Mouse (Mus musculus) liver, embryonic 14.5 days (tissue): ENCODE results near the gene Man1a2. TPM values are rescaled to one million over a fixed set of nuclear protein-coding genes. Genes with fewer than 3 reads are reported as not detected.

ENCODE experiments used
- ATAC-seq: fragments of 200-750 bp; cut with Nextera tagmentation; 2 replicates; pipeline ENCODE4 v1.8.0; 2017; ENCODE audit warnings: moderate number of reproducible peaks, mild to moderate bottlenecking, moderate library complexity; ENCODE audit not compliant: insufficient read depth
- DNase-seq, 3 experiments: peaks; one replicate each; pipeline ENCODE4 v3.0.0-alpha.2; 2012 to 2013; ENCODE audit warnings: low read depth in 3 of 3, low spot score in 3 of 3
- H3K27ac ChIP-seq: fragments of 300-500 bp; sonication (generic); 2 replicates; pipeline ENCODE4 v1.5.1; 2014; ENCODE audit warnings: moderate library complexity, mild to moderate bottlenecking, control low read depth, inconsistent platforms
- H3K27me3 ChIP-seq: fragments of 300-500 bp; sonication (generic); 2 replicates; pipeline ENCODE4 v1.6.1; 2014; ENCODE audit warnings: mild to moderate bottlenecking, low read length, moderate library complexity; ENCODE audit not compliant: control insufficient read depth, insufficient read depth
- H3K36me3 ChIP-seq: fragments of 300-500 bp; sonication (generic); replicated peaks from 2 replicates; pipeline ENCODE4 v1.6.1; 2014; ENCODE audit warnings: low read depth; ENCODE audit not compliant: control insufficient read depth, insufficient read depth
- H3K4me1 ChIP-seq, 2 experiments: fragments of 200-500 bp in 1 of 2; fragments of 300-500 bp in 1 of 2; sonication (generic) in 1 of 2; replicated peaks; 2 replicates each; pipeline ENCODE4 v1.6.1; 2012 to 2014; ENCODE audit warnings: antibody characterized with exemption in 1 of 2, inconsistent platforms in 1 of 2, low read length in 1 of 2; ENCODE audit not compliant: control insufficient read depth in 2 of 2, insufficient read depth in 2 of 2
- H3K4me2 ChIP-seq: fragments of 300-500 bp; sonication (generic); 2 replicates; pipeline ENCODE4 v1.6.1; 2014; ENCODE audit warnings: low read depth, mild to moderate bottlenecking, control low read depth, moderate library complexity
- H3K4me3 ChIP-seq, 2 experiments: fragments of 200-500 bp in 1 of 2; fragments of 300-500 bp in 1 of 2; sonication (generic) in 1 of 2; 2 replicates each; pipeline ENCODE4 v1.5.1; 2012 to 2014; ENCODE audit warnings: low read depth in 2 of 2, low read length in 2 of 2, mild to moderate bottlenecking in 2 of 2, control low read depth in 1 of 2, inconsistent platforms in 1 of 2, moderate library complexity in 1 of 2; ENCODE audit not compliant: insufficient read depth in 1 of 2
- H3K9ac ChIP-seq: fragments of 300-500 bp; sonication (generic); replicated peaks from 2 replicates; pipeline ENCODE4 v1.6.1; 2014; ENCODE audit warnings: mild to moderate bottlenecking, control low read depth, moderate library complexity
- H3K9me3 ChIP-seq: fragments of 300-500 bp; sonication (generic); 2 replicates; pipeline ENCODE4 v1.6.1; 2016; ENCODE audit warnings: low read length, mixed read lengths; ENCODE audit not compliant: control insufficient read depth
- CTCF ChIP-seq: IDR thresholded peaks from 2 replicates; pipeline ENCODE4 v1.5.1; 2016; ENCODE audit warnings: antibody characterized with exemption, low read depth, control low read depth
- EP300 ChIP-seq: IDR thresholded peaks from 2 replicates; pipeline ENCODE4 v1.6.1; 2016; ENCODE audit warnings: antibody characterized with exemption, low read depth
- WGBS: fragments of 180-500 bp; shearing (Covaris S2); extraction: QIAGEN DNeasy Blood & Tissue Kit; methylation state at CpG from one replicate; pipeline ENCODE4 v1.1.7; 2014; ENCODE audit not compliant: insufficient replicate concordance; 5-methylcytosine and 5-hydroxymethylcytosine counted together
- polyA plus RNA-seq, 2 experiments: library from polyadenylated mRNA; depleted of rRNA in 1 of 2; stranded (reverse) in 1 of 2; unstranded in 1 of 2; fragments of >200 nt; fragmentation: Nextera tagmentation in 1 of 2; extraction: Ambion mirVana in 1 of 2; gene quantifications; 2 replicates each; pipeline versions ENCODE4 v1.2.1 to v1.2.3; 2012 to 2014

Man1a2 gene
- polyA plus RNA-seq, 2 experiments: 3.7 to 27.9 TPM

GRCm38 (mm10) chr3:100681448-100682092 lies 3.7 kb downstream of the Man1a2 start:
- Histone ChIP-seq H3K4me1 (peaks cover 9 to 22% of the 10 kb centered on the region in 2 experiments), H3K4me3 (peak overlapping the region; percentile 45 to 98), H3K36me3 (no peaks in the 10 kb centered on the region), H3K9ac (peak overlapping the region; percentile 53), H3K27ac (no peak overlapping the region; the same call in 1 of the 2 replicates), H3K27me3 (no peaks in the 10 kb centered on the region), H3K4me2 (peak overlapping the region; percentile 92), H3K9me3 (no peaks in the 10 kb centered on the region)
- DNase-seq (no peak), ATAC-seq (no peak)
- WGBS: 30% methylated on average over 11 of the region's 11 CpGs
- TF ChIP-seq CTCF: no peak
- no peak for TF ChIP-seq EP300

- Histone ChIP-seq H3K36me3 (no peaks in the 10 kb centered on the region), H3K27ac (no peak overlapping the region), H3K4me2 (no peak overlapping the region), H3K4me1 (peaks cover 7 to 18% of the 10 kb centered on the region in 2 experiments), H3K9ac (no peak overlapping the region), H3K4me3 (no peak overlapping the region), H3K9me3 (no peaks in the 10 kb centered on the region), H3K27me3 (no peaks in the 10 kb centered on the region)
- no peak for TF ChIP-seq CTCF
- no peak for TF ChIP-seq EP300
- DNase-seq: no peak
- 85% methylated on average over 2 of the region's 2 CpGs for WGBS
- ATAC-seq: no peak
Measured at GRCm38 (mm10) chr3:100680226-100680625, 5.1 kb downstream of the Man1a2 start.

GRCm38 (mm10) chr3:100678951-100679570 lies 6.2 kb downstream of the Man1a2 start:
- ATAC-seq (no peak), DNase-seq (no peak)
- Histone ChIP-seq H3K4me2 (no peak overlapping the region), H3K36me3 (no peaks in the 10 kb centered on the region), H3K27me3 (no peaks in the 10 kb centered on the region), H3K27ac (no peak overlapping the region), H3K4me3 (no peak overlapping the region), H3K9ac (no peak overlapping the region), H3K9me3 (no peaks in the 10 kb centered on the region), H3K4me1 (peaks cover 7 to 18% of the 10 kb centered on the region in 2 experiments)
- TF ChIP-seq EP300: no peak
- TF ChIP-seq CTCF: no peak
- 65% methylated on average over 6 of the region's 6 CpGs for WGBS

- Histone ChIP-seq H3K27ac (no peak overlapping the region), H3K9ac (no peak overlapping the region), H3K27me3 (no peaks in the 10 kb centered on the region), H3K4me1 (peaks cover 0 to 7% of the 10 kb centered on the region in 2 experiments; a peak in 2 of 4 replicates), H3K4me3 (no peak overlapping the region), H3K4me2 (no peak overlapping the region), H3K36me3 (no peaks in the 10 kb centered on the region), H3K9me3 (no peaks in the 10 kb centered on the region)
- DNase-seq (no peak), ATAC-seq (no peak)
- 41% methylated on average over 4 of the region's 4 CpGs for WGBS
- TF ChIP-seq EP300 (no peak), CTCF (no peak)
Measured at GRCm38 (mm10) chr3:100675146-100675545, 10.2 kb downstream of the Man1a2 start.

- Histone ChIP-seq H3K4me3 (no peak overlapping the region), H3K9ac (no peak overlapping the region), H3K27ac (no peak overlapping the region), H3K9me3 (no peaks in the 10 kb centered on the region), H3K36me3 (no peaks in the 10 kb centered on the region), H3K27me3 (no peaks in the 10 kb centered on the region), H3K4me1 (no peaks in the 10 kb centered on the region; a peak in 1 of 4 replicates), H3K4me2 (no peak overlapping the region)
- DNase-seq (no peak), ATAC-seq (no peak)
- 81% methylated on average over 2 of the region's 2 CpGs for WGBS
- TF ChIP-seq EP300 (no peak), CTCF (no peak)
Measured at GRCm38 (mm10) chr3:100670412-100670811, 14.9 kb downstream of the Man1a2 start.
